Mouse (Mus musculus): ENCODE results near the gene Six2.

GRCm38 (mm10) chr17:85685689-85686281, 2.3 kb downstream of the Six2 start:
- TF ChIP-seq MYOD1 (IDR thresholded peaks at IDR 0.05; ENCODE audit: control insufficient read depth, insufficient read length, low read depth) (no peak), CTCF (IDR thresholded peaks at IDR 0.05; ENCODE audit: control insufficient read depth, insufficient read depth, insufficient read length) (no peak), MYOG (IDR thresholded peaks at IDR 0.05; ENCODE audit: control insufficient read depth, extremely low read depth, insufficient read length) (no peak), CEBPB (IDR thresholded peaks at IDR 0.05; ENCODE audit: low read depth) (no peak), FOSL1 (IDR thresholded peaks at IDR 0.05; ENCODE audit: insufficient read depth, low read length, poor library complexity, severe bottlenecking) (no peak), USF1 (IDR thresholded peaks at IDR 0.05; ENCODE audit: low read depth) (no peak)
